Mouse (Mus musculus) MEL (cell line): Measurements from ENCODE around the gene Wiz.

Source experiments
- CTCF ChIP-seq, 3 experiments: IDR thresholded peaks in 2 of 3; conservative IDR thresholded peaks in 1 of 3; 2 replicates each; pipeline ENCODE4 v1.5.1; 2011 to 2012; ENCODE audit warnings: low read length in 3 of 3, low read depth in 2 of 3, mild to moderate bottlenecking in 2 of 3, improper control_type of control experiment in 1 of 3, inconsistent platforms in 1 of 3, mixed read lengths in 1 of 3, moderate library complexity in 1 of 3; ENCODE audit not compliant: control insufficient read depth in 1 of 3, insufficient read depth in 1 of 3, poor library complexity in 1 of 3, severe bottlenecking in 1 of 3
- JUND ChIP-seq: IDR thresholded peaks from 2 replicates; pipeline ENCODE4 v1.6.1; 2011; ENCODE audit warnings: low read depth, mild to moderate bottlenecking, improper control_type of control experiment, low read length
- MAFK ChIP-seq: IDR thresholded peaks from 2 replicates; pipeline ENCODE4 v1.6.1; 2011; ENCODE audit warnings: low read depth, mild to moderate bottlenecking, low read length, improper control_type of control experiment, borderline replicate concordance
- MYB ChIP-seq: IDR thresholded peaks from 2 replicates; pipeline ENCODE4 v1.6.1; 2011; ENCODE audit warnings: mild to moderate bottlenecking, low read depth, low read length, improper control_type of control experiment
- POLR2A ChIP-seq, 2 experiments: IDR thresholded peaks; 2 replicates each; pipeline ENCODE4 v1.6.1; 2011 to 2012; ENCODE audit warnings: low read length in 2 of 2, mild to moderate bottlenecking in 2 of 2, control low read depth in 1 of 2, improper control_type of control experiment in 1 of 2, low read depth in 1 of 2, moderate library complexity in 1 of 2; ENCODE audit not compliant: control insufficient read depth in 1 of 2, insufficient read depth in 1 of 2, poor library complexity in 1 of 2
- POLR2AphosphoS5 ChIP-seq: IDR thresholded peaks from 2 replicates; pipeline ENCODE4 v1.6.1; 2012; ENCODE audit warnings: low read depth, borderline replicate concordance, mild to moderate bottlenecking, inconsistent platforms, low read length, moderate library complexity, mixed read lengths
- RCOR1 ChIP-seq: IDR thresholded peaks from 2 replicates; pipeline ENCODE4 v1.6.1; 2012; ENCODE audit warnings: low read depth, mild to moderate bottlenecking, inconsistent platforms, low read length, improper control_type of control experiment
- TBP ChIP-seq: IDR thresholded peaks from 2 replicates; pipeline ENCODE4 v1.8.0; 2011; ENCODE audit warnings: low read depth, low read length, improper control_type of control experiment
- ZNF384 ChIP-seq: IDR thresholded peaks from 2 replicates; pipeline ENCODE4 v1.6.1; 2012; ENCODE audit warnings: low read depth, mild to moderate bottlenecking, inconsistent platforms, low read length, improper control_type of control experiment

GRCm38 (mm10) chr17:32320597-32321389, 68.4 kb downstream of the Wiz start, which contains the start of gene Akap8:
- TF ChIP-seq POLR2A (IDR thresholded peaks at IDR 0.05; ENCODE audit: control insufficient read depth in 1 of 2, insufficient read depth in 1 of 2, low read depth in 1 of 2, low read length in 2 of 2, poor library complexity in 1 of 2) (peak; percentile 82 to 96), JUND (no peak), ZNF384 (no peak), MAFK (no peak), RCOR1 (no peak), TBP (peak; percentile 81), CTCF (IDR thresholded peaks at IDR 0.05 in 2 of 3, conservative IDR thresholded peaks at IDR 0.05 in 1 of 3; ENCODE audit: control insufficient read depth in 1 of 3, insufficient read depth in 1 of 3, low read depth in 2 of 3, low read length in 3 of 3, poor library complexity in 1 of 3, severe bottlenecking in 1 of 3) (no peak), MYB (no peak), POLR2AphosphoS5 (no peak; the same call in 1 of the 2 replicates)
